Mouse (Mus musculus) testis, postnatal 10 days (tissue): ENCODE data around the gene Foxf1.

Experiments
- DNase-seq: peaks from one replicate; pipeline ENCODE4 v3.0.0; 2021; ENCODE audit warnings: low spot score

The Foxf1 gene

GRCm38 (mm10) chr8:121129265-121129940 lies 45.2 kb downstream of the Foxf1 start:
- DNase-seq = no peak

GRCm38 (mm10) chr8:121130522-121130921 lies 46.3 kb downstream of the Foxf1 start:
- DNase-seq = peak; percentile 73

GRCm38 (mm10) chr8:121132961-121133513 lies 48.9 kb downstream of the Foxf1 start:
- DNase-seq = no peak

GRCm38 (mm10) chr8:121134102-121134501 lies 49.9 kb downstream of the Foxf1 start:
- no peak for DNase-seq

GRCm38 (mm10) chr8:121134512-121134911 lies 50.3 kb downstream of the Foxf1 start:
- DNase-seq = no peak

- no peak for DNase-seq
Measured at GRCm38 (mm10) chr8:121136856-121137255, 52.7 kb downstream of the Foxf1 start.
